Mouse (Mus musculus): ENCODE data around the gene Akap6. TPM values are rescaled to one million over a fixed set of nuclear protein-coding genes. Genes with fewer than 3 reads are reported as not detected.

Gene Akap6
- total and polyA plus RNA-seq, 3 experiments, result not detected

GRCm38 (mm10) chr12:53124131-53124530 is 424.9 kb downstream of the Akap6 start:
- H3K79me2 ChIP-seq (ENCODE audit: control insufficient read depth, insufficient read depth, low read length, poor library complexity), result no peaks in the 10 kb centered on the region
- no peak overlapping the region for H3K27ac ChIP-seq (ENCODE audit: control insufficient read depth, low read depth, low read length)
- H3K4me1 ChIP-seq (ENCODE audit: control insufficient read depth in 1 of 2, insufficient read depth in 2 of 2, low read length in 2 of 2), result no peaks in the 10 kb centered on the region
- no peak for DNase-seq (ENCODE audit: low read depth, low spot score)
- H3K9ac ChIP-seq (ENCODE audit: control insufficient read depth, low read depth, low read length, poor library complexity, severe bottlenecking), result no peak overlapping the region
- TF ChIP-seq TCF12 (IDR thresholded peaks at IDR 0.05; ENCODE audit: low read depth, low read length) (no peak), ZKSCAN1 (IDR thresholded peaks at IDR 0.05; ENCODE audit: low read depth, low read length) (no peak), MYB (IDR thresholded peaks at IDR 0.05; ENCODE audit: low read depth, low read length) (no peak), NELFE (IDR thresholded peaks at IDR 0.05; ENCODE audit: low read depth, low read length) (no peak), RAD21 (IDR thresholded peaks at IDR 0.05; ENCODE audit: low read depth, low read length) (no peak), KAT2A (conservative IDR thresholded peaks at IDR 0.05; ENCODE audit: low read depth, low read length) (no peak), ZC3H11A (IDR thresholded peaks at IDR 0.05; ENCODE audit: low read depth, low read length) (no peak), ETS1 (IDR thresholded peaks at IDR 0.05; ENCODE audit: low read depth, low read length) (no peak)
- no peaks in the 10 kb centered on the region for H3K36me3 ChIP-seq (ENCODE audit: control insufficient read depth in 1 of 2, insufficient read depth in 2 of 2, low read length in 2 of 2)
- no peak overlapping the region for H3K4me3 ChIP-seq (ENCODE audit: control insufficient read depth in 1 of 2, insufficient read depth in 1 of 2, low read depth in 2 of 2, low read length in 2 of 2)
- H3K27me3 ChIP-seq (ENCODE audit: control insufficient read depth in 1 of 2, insufficient read depth in 2 of 2, low read length in 2 of 2), result no peaks in the 10 kb centered on the region
- H3K9me3 ChIP-seq (replicated peaks; ENCODE audit: insufficient read depth, low read length), result no peaks in the 10 kb centered on the region

- DNase-seq (ENCODE audit: low read depth, low spot score), result no peak
- no peaks in the 10 kb centered on the region for H3K79me2 ChIP-seq (ENCODE audit: control insufficient read depth, insufficient read depth, low read length, poor library complexity)
- H3K9me3 ChIP-seq (replicated peaks; ENCODE audit: insufficient read depth, low read length), result no peaks in the 10 kb centered on the region
- no peaks in the 10 kb centered on the region for H3K36me3 ChIP-seq (ENCODE audit: control insufficient read depth in 1 of 2, insufficient read depth in 2 of 2, low read length in 2 of 2)
- no peak overlapping the region for H3K9ac ChIP-seq (ENCODE audit: control insufficient read depth, low read depth, low read length, poor library complexity, severe bottlenecking)
- no peaks in the 10 kb centered on the region for H3K27me3 ChIP-seq (ENCODE audit: control insufficient read depth in 1 of 2, insufficient read depth in 2 of 2, low read length in 2 of 2)
- H3K4me1 ChIP-seq (ENCODE audit: control insufficient read depth in 1 of 2, insufficient read depth in 2 of 2, low read length in 2 of 2), result no peaks in the 10 kb centered on the region
- TF ChIP-seq SMC3 (IDR thresholded peaks at IDR 0.05; ENCODE audit: low read depth, low read length), result no peak
- no peak for TF ChIP-seq MXI1 (IDR thresholded peaks at IDR 0.05; ENCODE audit: low read depth, low read length)
- H3K27ac ChIP-seq (ENCODE audit: control insufficient read depth, low read depth, low read length), result no peak overlapping the region
- H3K4me3 ChIP-seq (ENCODE audit: control insufficient read depth in 1 of 2, insufficient read depth in 1 of 2, low read depth in 2 of 2, low read length in 2 of 2), result no peak overlapping the region
These were observed 425.5 kb downstream of the Akap6 start for GRCm38 (mm10) chr12:53124696-53125095.

- Histone ChIP-seq H3K27me3 (ENCODE audit: control insufficient read depth in 1 of 2, insufficient read depth in 2 of 2, low read length in 2 of 2) (no peaks in the 10 kb centered on the region), H3K9ac (ENCODE audit: control insufficient read depth, low read depth, low read length, poor library complexity, severe bottlenecking) (no peak overlapping the region), H3K79me2 (ENCODE audit: control insufficient read depth, insufficient read depth, low read length, poor library complexity) (no peaks in the 10 kb centered on the region), H3K4me1 (ENCODE audit: control insufficient read depth in 1 of 2, insufficient read depth in 2 of 2, low read length in 2 of 2) (no peaks in the 10 kb centered on the region), H3K9me3 (replicated peaks; ENCODE audit: insufficient read depth, low read length) (no peaks in the 10 kb centered on the region), H3K4me3 (ENCODE audit: control insufficient read depth in 1 of 2, insufficient read depth in 1 of 2, low read depth in 2 of 2, low read length in 2 of 2) (no peak overlapping the region), H3K36me3 (ENCODE audit: control insufficient read depth in 1 of 2, insufficient read depth in 2 of 2, low read length in 2 of 2) (no peaks in the 10 kb centered on the region), H3K27ac (ENCODE audit: control insufficient read depth, low read depth, low read length) (no peak overlapping the region)
- DNase-seq (ENCODE audit: low read depth, low spot score), result no peak
- no peak for TF ChIP-seq SMC3 (IDR thresholded peaks at IDR 0.05; ENCODE audit: low read depth, low read length)
- no peak for TF ChIP-seq ZKSCAN1 (IDR thresholded peaks at IDR 0.05; ENCODE audit: low read depth, low read length)
- TF ChIP-seq CHD2 (IDR thresholded peaks at IDR 0.05; ENCODE audit: low read length), result no peak
- no peak for TF ChIP-seq ELF1 (IDR thresholded peaks at IDR 0.05; ENCODE audit: low read depth, low read length)
- no peak for TF ChIP-seq GATA1 (IDR thresholded peaks at IDR 0.05; ENCODE audit: low read depth, low read length)
- TF ChIP-seq KAT2A (conservative IDR thresholded peaks at IDR 0.05; ENCODE audit: low read depth, low read length), result no peak
- TF ChIP-seq NELFE (IDR thresholded peaks at IDR 0.05; ENCODE audit: low read depth, low read length), result no peak
- TF ChIP-seq UBTF (IDR thresholded peaks at IDR 0.05; ENCODE audit: borderline replicate concordance, insufficient read depth, low read depth, low read length), result no peak
- no peak for TF ChIP-seq TBP (IDR thresholded peaks at IDR 0.05; ENCODE audit: low read depth, low read length)
- TF ChIP-seq POLR2AphosphoS5 (IDR thresholded peaks at IDR 0.05; ENCODE audit: borderline replicate concordance, low read depth, low read length), result no peak
- no peak for TF ChIP-seq USF1 (IDR thresholded peaks at IDR 0.05; ENCODE audit: low read depth, low read length)
- TF ChIP-seq USF2 (IDR thresholded peaks at IDR 0.05; ENCODE audit: borderline replicate concordance in 1 of 2, insufficient read depth in 1 of 2, low read depth in 1 of 2, low read length in 2 of 2), result no peak
- no peak for TF ChIP-seq JUND (IDR thresholded peaks at IDR 0.05; ENCODE audit: low read depth, low read length)
- no peak for TF ChIP-seq CTCF (IDR thresholded peaks at IDR 0.05 in 2 of 3, conservative IDR thresholded peaks at IDR 0.05 in 1 of 3; ENCODE audit: control insufficient read depth in 1 of 3, insufficient read depth in 1 of 3, low read depth in 2 of 3, low read length in 3 of 3, poor library complexity in 1 of 3, severe bottlenecking in 1 of 3)
- no peak for TF ChIP-seq TCF12 (IDR thresholded peaks at IDR 0.05; ENCODE audit: low read depth, low read length)
These were observed 426.1 kb downstream of the Akap6 start for GRCm38 (mm10) chr12:53125286-53125685.
